Mouse (Mus musculus) intestine, embryonic 14.5 days (tissue): ENCODE results near the gene Olfr557. TPM values are rescaled to one million over a fixed set of nuclear protein-coding genes. Genes with fewer than 3 reads are reported as not detected.

Experiments
- ATAC-seq: fragments of 200-750 bp; cut with Nextera tagmentation; replicated peaks from 2 replicates; pipeline ENCODE4 v1.8.0; 2017; ENCODE audit warnings: low read depth, moderate number of reproducible peaks, moderate TSS enrichment, moderate library complexity; ENCODE audit not compliant: low FRiP score, low TSS enrichment
- DNase-seq: peaks from one replicate; pipeline ENCODE4 v3.0.0-alpha.2; 2018; ENCODE audit warnings: low spot score
- H3K27ac ChIP-seq: fragments of 300-500 bp; sonication (generic); 2 replicates; pipeline ENCODE4 v1.5.1; 2014; ENCODE audit warnings: low read depth, mild to moderate bottlenecking, control low read depth
- H3K27me3 ChIP-seq: fragments of 300-500 bp; sonication (generic); replicated peaks from 2 replicates; pipeline ENCODE4 v1.6.1; 2014; ENCODE audit warnings: low read length, control low read depth; ENCODE audit not compliant: control insufficient read depth, insufficient read depth
- H3K36me3 ChIP-seq: fragments of 300-500 bp; sonication (generic); 2 replicates; pipeline ENCODE4 v1.6.1; 2014; ENCODE audit warnings: low read length, control low read depth; ENCODE audit not compliant: control insufficient read depth, insufficient read depth
- H3K4me1 ChIP-seq: fragments of 300-500 bp; sonication (generic); replicated peaks from 2 replicates; pipeline ENCODE4 v1.6.1; 2014; ENCODE audit warnings: low read length, control low read depth, mixed read lengths; ENCODE audit not compliant: control insufficient read depth, insufficient read depth
- H3K4me2 ChIP-seq: fragments of 300-500 bp; sonication (generic); 2 replicates; pipeline ENCODE4 v1.6.1; 2014; ENCODE audit warnings: low read length
- H3K4me3 ChIP-seq: fragments of 300-500 bp; sonication (generic); 2 replicates; pipeline ENCODE4 v1.5.1; 2014; ENCODE audit warnings: low read depth, low read length, control low read depth, mixed read lengths
- H3K9ac ChIP-seq: fragments of 300-500 bp; sonication (generic); 2 replicates; pipeline ENCODE4 v1.6.1; 2014; ENCODE audit warnings: mild to moderate bottlenecking, low read length
- H3K9me3 ChIP-seq: fragments of 300-500 bp; sonication (generic); 2 replicates; pipeline ENCODE4 v1.6.1; 2016; ENCODE audit warnings: low read length, control low read depth; ENCODE audit not compliant: control insufficient read depth
- WGBS: fragments of 180-500 bp; shearing (Covaris S2); extraction: QIAGEN DNeasy Blood & Tissue Kit; methylation state at CpG from one replicate; pipeline ENCODE4 v1.1.7; 2014; 5-methylcytosine and 5-hydroxymethylcytosine counted together
- polyA plus RNA-seq: library from polyadenylated mRNA; unstranded; fragments of >200 nt; fragmentation: Nextera tagmentation; extraction: Ambion mirVana; gene quantifications from 2 replicates; pipeline ENCODE4 v1.2.1, GENCODE M21; 2014

The Olfr557 gene
- polyA plus RNA-seq, 1 experiment from 2014 or later: not detected

- Histone ChIP-seq H3K9me3 (no peaks in the 10 kb centered on the region), H3K27me3 (no peaks in the 10 kb centered on the region), H3K36me3 (no peaks in the 10 kb centered on the region), H3K4me2 (no peak within 1 kb of the TSS), H3K27ac (no peak within 1 kb of the TSS), H3K9ac (no peak within 1 kb of the TSS), H3K4me1 (no peaks in the 10 kb centered on the region), H3K4me3 (no peak within 1 kb of the TSS)
- ATAC-seq (no peak), DNase-seq (no peak)
These were observed 6.2 kb downstream of the Olfr557 start, which contains the start of gene Olfr558 for GRCm38 (mm10) chr7:102701915-102702314. Gene Olfr558, plus strand, starts transcription at chr7:102702215.

- Histone ChIP-seq H3K4me1 (no peaks in the 10 kb centered on the region), H3K9me3 (no peaks in the 10 kb centered on the region), H3K27ac (no peak within 1 kb of the TSS), H3K27me3 (no peaks in the 10 kb centered on the region), H3K4me2 (no peak within 1 kb of the TSS), H3K4me3 (no peak within 1 kb of the TSS), H3K9ac (no peak within 1 kb of the TSS), H3K36me3 (no peaks in the 10 kb centered on the region)
- WGBS: 50% methylated on average over 1 of the region's 1 CpGs
- DNase-seq (no peak), ATAC-seq (no peak)
These were observed 23.3 kb downstream of the Olfr557 start, which contains the start of gene Olfr33 for GRCm38 (mm10) chr7:102718970-102719369. Gene Olfr33, minus strand, starts transcription at chr7:102719070.

- Histone ChIP-seq H3K27me3 (no peaks in the 10 kb centered on the region), H3K4me2 (no peak within 1 kb of the TSS), H3K9ac (no peak within 1 kb of the TSS), H3K4me1 (no peaks in the 10 kb centered on the region), H3K4me3 (no peak within 1 kb of the TSS), H3K36me3 (no peaks in the 10 kb centered on the region), H3K9me3 (no peaks in the 10 kb centered on the region), H3K27ac (no peak within 1 kb of the TSS)
- no peak for ATAC-seq
- no peak for DNase-seq
These were observed 31.7 kb downstream of the Olfr557 start, which contains the start of gene Olfr559 for GRCm38 (mm10) chr7:102727391-102727790. Gene Olfr559, minus strand, starts transcription at chr7:102727491.

GRCm38 (mm10) chr7:102733793-102734192, 38.1 kb downstream of the Olfr557 start:
- no peak overlapping the region for H3K4me3 ChIP-seq
- H3K9ac ChIP-seq: no peak overlapping the region
- H3K9me3 ChIP-seq: no peaks in the 10 kb centered on the region
- no peak overlapping the region for H3K4me2 ChIP-seq
- WGBS: 27% methylated on average over 1 of the region's 1 CpGs
- H3K27ac ChIP-seq: no peak overlapping the region
- DNase-seq: no peak
- no peaks in the 10 kb centered on the region for H3K36me3 ChIP-seq
- ATAC-seq: no peak
- H3K27me3 ChIP-seq: no peaks in the 10 kb centered on the region
- no peaks in the 10 kb centered on the region for H3K4me1 ChIP-seq

GRCm38 (mm10) chr7:102737705-102738104, 42.0 kb downstream of the Olfr557 start:
- H3K9me3 ChIP-seq: no peaks in the 10 kb centered on the region
- no peak overlapping the region for H3K27ac ChIP-seq
- H3K9ac ChIP-seq: no peak overlapping the region
- no peak overlapping the region for H3K4me2 ChIP-seq
- ATAC-seq: no peak
- H3K27me3 ChIP-seq: no peaks in the 10 kb centered on the region
- no peaks in the 10 kb centered on the region for H3K36me3 ChIP-seq
- no peak overlapping the region for H3K4me3 ChIP-seq
- H3K4me1 ChIP-seq: no peaks in the 10 kb centered on the region
- WGBS: 43% methylated on average over 2 of the region's 2 CpGs
- DNase-seq: no peak

Other genes starting within 250 kb of the Olfr557 start
- 0.77 and 0.96 TPM in 2 replicates for gene Olfr543, start 214.2 kb upstream of the Olfr557 start, polyA plus RNA-seq
- 0.12 TPM in 1 of 2 replicates, not detected in the other for gene Olfr544, start 207.6 kb upstream of the Olfr557 start, polyA plus RNA-seq
- 0.05 TPM in 1 of 2 replicates, not detected in the other for gene Olfr545, start 196.3 kb upstream of the Olfr557 start, polyA plus RNA-seq
- gene Olfr547, start 161.2 kb upstream of the Olfr557 start, polyA plus RNA-seq: not detected in 2 replicates
- not detected in 2 replicates for gene Olfr548-ps1, start 155.0 kb upstream of the Olfr557 start, polyA plus RNA-seq
- not detected in 2 replicates for gene Olfr549, start 146.0 kb upstream of the Olfr557 start, polyA plus RNA-seq
- gene Trim21, start 130.4 kb upstream of the Olfr557 start, polyA plus RNA-seq: 0.81 and 1.2 TPM in 2 replicates
- gene Olfr550, start 124.5 kb upstream of the Olfr557 start, polyA plus RNA-seq: not detected in 2 replicates
- gene Olfr551, start 104.0 kb upstream of the Olfr557 start, polyA plus RNA-seq: not detected in 2 replicates
- not detected in 2 replicates for gene Olfr552, start 98.1 kb upstream of the Olfr557 start, polyA plus RNA-seq
- gene Olfr553, start 77.7 kb upstream of the Olfr557 start, polyA plus RNA-seq: not detected in 2 replicates
- not detected in 2 replicates for gene Olfr554, start 57.5 kb upstream of the Olfr557 start, polyA plus RNA-seq
- not detected in 2 replicates for gene Olfr555, start 37.1 kb upstream of the Olfr557 start, polyA plus RNA-seq
- not detected in 2 replicates for gene Olfr556, start 31.0 kb upstream of the Olfr557 start, polyA plus RNA-seq
- gene Trim68, start 8.6 kb upstream of the Olfr557 start, polyA plus RNA-seq: 13.5 and 14.2 TPM in 2 replicates
- 0.11 TPM in 1 of 2 replicates, not detected in the other for gene Olfr558, start 6.3 kb downstream of the Olfr557 start, polyA plus RNA-seq
- gene Olfr33, start 23.2 kb downstream of the Olfr557 start, polyA plus RNA-seq: not detected in 2 replicates
- gene Olfr559, start 31.6 kb downstream of the Olfr557 start, polyA plus RNA-seq: not detected in 2 replicates
- 0.15 TPM in 1 of 2 replicates, not detected in the other for gene Olfr560, start 63.5 kb downstream of the Olfr557 start, polyA plus RNA-seq
- gene Olfr78, start 63.6 kb downstream of the Olfr557 start, polyA plus RNA-seq: 0.31 and 0.39 TPM in 2 replicates
- not detected in 2 replicates for gene Olfr561, start 75.3 kb downstream of the Olfr557 start, polyA plus RNA-seq
- gene Olfr564, start 107.6 kb downstream of the Olfr557 start, polyA plus RNA-seq: not detected in 2 replicates
- gene Olfr566, start 162.9 kb downstream of the Olfr557 start, polyA plus RNA-seq: not detected in 2 replicates
- not detected in 2 replicates for gene Olfr568, start 181.2 kb downstream of the Olfr557 start, polyA plus RNA-seq
- not detected in 2 replicates for gene Olfr569, start 195.0 kb downstream of the Olfr557 start, polyA plus RNA-seq
- not detected in 2 replicates for gene Olfr570, start 198.7 kb downstream of the Olfr557 start, polyA plus RNA-seq
- not detected in 2 replicates for gene Olfr571, start 221.6 kb downstream of the Olfr557 start, polyA plus RNA-seq
- not detected in 2 replicates for gene Olfr572, start 228.5 kb downstream of the Olfr557 start, polyA plus RNA-seq
- gene Olfr573-ps1, start 246.7 kb downstream of the Olfr557 start, polyA plus RNA-seq: not detected in 2 replicates